Mouse (Mus musculus): ENCODE data around the gene BC051019.

DNA sequence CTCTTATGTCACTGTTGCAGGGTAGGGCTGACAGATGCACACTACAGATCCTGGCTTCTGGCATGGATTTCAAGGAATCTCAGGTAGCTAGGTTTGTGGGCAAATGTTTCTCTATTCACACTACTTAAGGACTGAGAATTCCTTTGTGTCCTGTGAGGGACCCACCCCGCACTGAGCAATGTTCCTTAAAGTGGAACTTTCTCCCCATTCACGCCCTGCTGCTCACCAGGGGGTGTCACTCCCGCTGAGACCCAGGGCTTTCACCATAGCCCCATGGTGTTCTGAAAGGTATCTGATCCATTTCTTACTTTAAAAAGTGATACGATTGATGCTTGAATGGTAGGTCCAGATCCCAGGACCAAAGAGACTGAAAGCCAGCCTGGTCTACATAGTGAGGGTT is 20.9 kb downstream of the BC051019 start:
- TF ChIP-seq EP300 (IDR thresholded peaks at IDR 0.05; ENCODE audit: low read depth) (no peak), CTCF (IDR thresholded peaks at IDR 0.05; ENCODE audit: low read depth) (no peak)
